In the genomic region with DNA sequence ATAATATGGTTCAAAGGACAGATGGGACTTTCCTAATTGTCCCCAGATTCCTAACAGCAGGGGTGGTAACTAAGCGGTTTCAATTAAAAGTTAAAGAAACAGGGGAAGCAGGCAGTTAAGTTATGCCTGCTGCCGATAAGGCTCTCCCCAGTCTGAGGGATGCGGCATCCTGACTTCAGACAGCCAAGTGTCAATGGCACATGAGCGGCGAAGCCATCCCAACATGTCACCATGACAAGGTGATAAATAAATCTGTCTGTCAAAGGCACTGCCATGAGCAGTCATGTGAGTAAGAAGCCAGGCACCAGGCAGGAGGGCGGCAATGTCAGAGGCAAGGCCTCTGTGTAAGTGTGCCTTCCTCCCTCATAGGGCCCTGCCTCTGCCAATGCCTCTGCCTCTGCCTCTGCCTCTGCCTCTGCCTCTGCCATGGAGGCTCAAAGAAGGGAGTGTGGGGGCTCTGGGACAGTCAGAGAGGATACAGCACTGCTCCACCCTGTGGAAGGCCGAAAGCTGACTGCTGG, we compare ENCODE assay signal across 8 mouse cellular contexts. TPM values are rescaled to one million over a fixed set of nuclear protein-coding genes. Genes with fewer than 3 reads are reported as not detected.
DNase-seq lines count a peak whose midpoint lies in the region; ATAC-seq lines count a peak whose summit lies in the region.

No protein-coding gene starts in this region.

- peak overlapping the region; percentile 46 for H3K27ac ChIP-seq in kidney, embryonic 15.5 days
- H3K27ac ChIP-seq in forebrain, embryonic 14.5 days (ENCODE audit: low read depth, low read length): peak overlapping the region; percentile 78
- peak overlapping the region; percentile 6; the same call in 1 of the 2 replicates for H3K27ac ChIP-seq in hindbrain, embryonic 14.5 days

- no peaks in the 10 kb centered on the region for H3K9me3 ChIP-seq in kidney, embryonic 15.5 days (replicated peaks)
- no peaks in the 10 kb centered on the region for H3K9me3 ChIP-seq in forebrain, embryonic 14.5 days (replicated peaks; ENCODE audit: control insufficient read depth, low read length)
- H3K9me3 ChIP-seq in hindbrain, embryonic 14.5 days (ENCODE audit: control insufficient read depth, low read length): no peaks in the 10 kb centered on the region

- WGBS in kidney, embryonic 15.5 days: 52% methylated on average over 7 of the region's 7 CpGs
- WGBS in forebrain, embryonic 14.5 days: 36% methylated on average over 7 of the region's 7 CpGs
- WGBS in hindbrain, embryonic 14.5 days: 27% methylated on average over 7 of the region's 7 CpGs

- H3K36me3 ChIP-seq in kidney, embryonic 15.5 days: peaks cover 38% of the 10 kb centered on the region
- H3K36me3 ChIP-seq in forebrain, embryonic 14.5 days (ENCODE audit: control insufficient read depth, insufficient read depth, low read length): peaks cover 12% of the 10 kb centered on the region; the same call in 1 of the 2 replicates
- H3K36me3 ChIP-seq in hindbrain, embryonic 14.5 days (replicated peaks; ENCODE audit: control insufficient read depth, insufficient read depth): peaks cover 12% of the 10 kb centered on the region

- no peak overlapping the region for H3K9ac ChIP-seq in kidney, embryonic 15.5 days
- peak overlapping the region; percentile 14; the same call in 1 of the 2 replicates for H3K9ac ChIP-seq in forebrain, embryonic 14.5 days (ENCODE audit: low read length)
- H3K9ac ChIP-seq in hindbrain, embryonic 14.5 days: no peak overlapping the region

- H3K4me1 ChIP-seq in kidney, embryonic 15.5 days: peaks cover 71% of the 10 kb centered on the region
- peaks cover 58% of the 10 kb centered on the region for H3K4me1 ChIP-seq in forebrain, embryonic 14.5 days (ENCODE audit: control insufficient read depth, insufficient read depth, low read length)
- H3K4me1 ChIP-seq in hindbrain, embryonic 14.5 days (replicated peaks; ENCODE audit: control insufficient read depth, insufficient read depth, low read length): peaks cover 65% of the 10 kb centered on the region

- DNase-seq in kidney, adult 11 months: no peak
- peak; percentile 73 for DNase-seq in forebrain, embryonic 14.5 days (ENCODE audit: low spot score)
- DNase-seq in hindbrain, embryonic 14.5 days (ENCODE audit: low spot score): no peak
- DNase-seq in retina, embryonic 14.5 days (ENCODE audit: low spot score): peak; percentile 60
- DNase-seq in spleen, postnatal 4 days (ENCODE audit: low spot score in 2 of 2): no peak
- no peak for DNase-seq in gastrocnemius, postnatal 25 days
- DNase-seq in layer of hippocampus, adult 8-10 months (ENCODE audit: low spot score in 2 of 2): no peak

- H3K27me3 ChIP-seq in kidney, embryonic 15.5 days: no peaks in the 10 kb centered on the region
- no peaks in the 10 kb centered on the region for H3K27me3 ChIP-seq in forebrain, embryonic 14.5 days (replicated peaks; ENCODE audit: control insufficient read depth, insufficient read depth, low read length)
- H3K27me3 ChIP-seq in hindbrain, embryonic 14.5 days (ENCODE audit: control insufficient read depth, insufficient read depth, low read length): no peaks in the 10 kb centered on the region

- H3K4me2 ChIP-seq in kidney, embryonic 15.5 days: no peak overlapping the region
- no peak overlapping the region for H3K4me2 ChIP-seq in forebrain, embryonic 14.5 days (ENCODE audit: low read length)
- no peak overlapping the region for H3K4me2 ChIP-seq in hindbrain, embryonic 14.5 days (replicated peaks)

- ATAC-seq in kidney, embryonic 15.5 days (replicated peaks; ENCODE audit: low FRiP score): no peak
- ATAC-seq in forebrain, embryonic 14.5 days: peak; percentile 52
- ATAC-seq in hindbrain, embryonic 14.5 days (ENCODE audit: low FRiP score): 0 out of 2 replicates have a peak, but pooled peaks have one; percentile 16

- H3K4me3 ChIP-seq in kidney, embryonic 15.5 days (replicated peaks): no peak overlapping the region
- no peak overlapping the region for H3K4me3 ChIP-seq in forebrain, embryonic 14.5 days (ENCODE audit: low read depth, low read length)
- H3K4me3 ChIP-seq in hindbrain, embryonic 14.5 days (replicated peaks; ENCODE audit: low read length): no peak overlapping the region

RNA-seq across cellular contexts. Expression of gene Fgfr2, which starts 55.8 kb away (rescaled TPM):
- polyA plus RNA-seq in kidney, embryonic 15.5 days (2015; fragmentation: Nextera tagmentation; extraction: Ambion mirVana): 99.9 and 104 TPM in 2 replicates
- polyA plus RNA-seq in forebrain, embryonic 14.5 days (2014; fragmentation: Nextera tagmentation; extraction: Ambion mirVana): 35.9 and 39.8 TPM in 2 replicates
- 29.1 and 43.5 TPM in 2 replicates for polyA plus RNA-seq in hindbrain, embryonic 14.5 days (2014; fragmentation: Nextera tagmentation; extraction: Ambion mirVana)
- total RNA-seq in gastrocnemius, postnatal 25 days (2021): under 1 TPM; 0.33 to 0.96 TPM
- 10 to 100 TPM; 60.7 to 72.9 (median 65.8) TPM for total RNA-seq in layer of hippocampus, adult 8-10 months (2022)

RNA-seq across cellular contexts. Expression of gene Ctbp2, which starts 56.8 kb away (rescaled TPM):
- 114 and 117 TPM in 2 replicates for polyA plus RNA-seq in kidney, embryonic 15.5 days (2015; fragmentation: Nextera tagmentation; extraction: Ambion mirVana)
- polyA plus RNA-seq in forebrain, embryonic 14.5 days (2014; fragmentation: Nextera tagmentation; extraction: Ambion mirVana): 87.5 and 92.1 TPM in 2 replicates
- 68.7 and 72.6 TPM in 2 replicates for polyA plus RNA-seq in hindbrain, embryonic 14.5 days (2014; fragmentation: Nextera tagmentation; extraction: Ambion mirVana)
- 10 to 100 TPM; 11.7 to 15.9 TPM for total RNA-seq in gastrocnemius, postnatal 25 days (2021)
- 10 to 100 TPM; 51.6 to 59.4 (median 55.8) TPM for total RNA-seq in layer of hippocampus, adult 8-10 months (2022)

Comparison
In these comparisons a context has a peak if more than half of its experiments do, and no peak if none do; other contexts are left out.
1. H3K27ac ChIP-seq: peak in every context shown above with its lines; median percentile 78 in forebrain, embryonic 14.5 days; 46 in kidney, embryonic 15.5 days; 6 in hindbrain, embryonic 14.5 days.
2. DNase-seq: peak in forebrain, embryonic 14.5 days (single experiment) and retina, embryonic 14.5 days (single experiment); none in kidney, adult 11 months (single experiment), hindbrain, embryonic 14.5 days (single experiment), spleen, postnatal 4 days (0 of 2), gastrocnemius, postnatal 25 days (single experiment) and layer of hippocampus, adult 8-10 months (0 of 2).